Mouse (Mus musculus) embryonic facial prominence, embryonic 14.5 days (tissue): ENCODE data around the gene 4930402F06Rik. TPM values are rescaled to one million over a fixed set of nuclear protein-coding genes. Genes with fewer than 3 reads are reported as not detected.

Experiments
- ATAC-seq: fragments of 200-750 bp; cut with Nextera tagmentation; 2 replicates; pipeline ENCODE4 v1.8.0; 2017; ENCODE audit warnings: low read depth, moderate number of reproducible peaks, moderate TSS enrichment
- DNase-seq: peaks from one replicate; pipeline ENCODE4 v3.0.0-alpha.2; 2015; ENCODE audit warnings: low spot score
- H3K27ac ChIP-seq: fragments of 300-500 bp; sonication (generic); replicated peaks from 2 replicates; pipeline ENCODE4 v1.5.1; 2014; ENCODE audit warnings: low read depth, mild to moderate bottlenecking, low read length, moderate library complexity
- H3K27me3 ChIP-seq: fragments of 300-500 bp; sonication (generic); replicated peaks from 2 replicates; pipeline ENCODE4 v1.6.1; 2014; ENCODE audit warnings: low read length; ENCODE audit not compliant: control insufficient read depth, insufficient read depth
- H3K36me3 ChIP-seq: fragments of 300-500 bp; sonication (generic); 2 replicates; pipeline ENCODE4 v1.6.1; 2014; ENCODE audit warnings: low read length, mixed read lengths; ENCODE audit not compliant: control insufficient read depth, insufficient read depth
- H3K4me1 ChIP-seq: fragments of 300-500 bp; sonication (generic); 2 replicates; pipeline ENCODE4 v1.6.1; 2014; ENCODE audit warnings: antibody characterized with exemption, low read length; ENCODE audit not compliant: control insufficient read depth, insufficient read depth
- H3K4me2 ChIP-seq: fragments of 300-500 bp; sonication (generic); 2 replicates; pipeline ENCODE4 v1.6.1; 2014; ENCODE audit warnings: low read depth, mild to moderate bottlenecking, low read length, moderate library complexity, mixed read lengths
- H3K4me3 ChIP-seq: fragments of 300-500 bp; sonication (generic); 2 replicates; pipeline ENCODE4 v1.5.1; 2014; ENCODE audit warnings: low read depth, mild to moderate bottlenecking, low read length
- H3K9ac ChIP-seq: fragments of 300-500 bp; sonication (generic); 2 replicates; pipeline ENCODE4 v1.6.1; 2014; ENCODE audit warnings: low read depth, mild to moderate bottlenecking, low read length, moderate library complexity, mixed read lengths
- H3K9me3 ChIP-seq: fragments of 300-500 bp; sonication (generic); 2 replicates; pipeline ENCODE4 v1.6.1; 2016; ENCODE audit warnings: low read length; ENCODE audit not compliant: control insufficient read depth
- WGBS: fragments of 180-500 bp; shearing (Covaris S2); extraction: QIAGEN DNeasy Blood & Tissue Kit; methylation state at CpG from one replicate; pipeline ENCODE4 v1.1.7; 2014; 5-methylcytosine and 5-hydroxymethylcytosine counted together
- polyA plus RNA-seq: library from polyadenylated mRNA; unstranded; fragments of >200 nt; fragmentation: Nextera tagmentation; extraction: Ambion mirVana; gene quantifications from 2 replicates; pipeline ENCODE4 v1.2.1, GENCODE M21; 2014

The 4930402F06Rik gene
- polyA plus RNA-seq, 1 experiment from 2014 or later: not detected

DNA sequence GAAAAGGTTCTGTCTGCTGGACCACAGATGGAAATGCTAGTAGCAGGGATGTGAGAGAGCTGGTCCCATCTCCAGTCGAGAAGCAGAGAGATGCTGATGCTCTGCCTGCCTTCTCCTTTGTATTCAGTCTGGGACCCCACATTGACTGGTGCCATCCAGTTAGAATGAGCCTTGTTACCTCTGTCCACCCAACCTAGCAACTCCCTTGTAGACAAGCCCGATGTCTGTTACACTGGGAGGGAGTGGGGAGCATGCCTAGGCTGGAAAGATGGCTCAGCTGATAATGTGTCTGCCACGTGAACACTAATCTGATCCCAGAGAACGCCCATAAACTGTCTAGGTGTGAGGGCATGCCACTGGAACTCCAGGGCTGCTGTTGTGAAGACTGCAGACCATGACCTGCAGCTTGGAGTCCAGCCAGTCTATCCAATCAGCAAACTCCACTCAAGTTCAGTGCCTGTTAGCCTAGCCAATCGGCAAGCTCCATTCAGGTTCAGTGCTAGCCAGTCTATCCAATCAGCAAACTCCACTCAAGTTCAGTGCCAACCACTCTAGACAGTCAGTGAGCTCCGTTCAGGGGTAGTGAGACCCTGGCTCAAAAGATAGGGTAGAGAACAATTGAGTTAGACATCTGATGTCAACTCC, 1.3 kb upstream of the 4930402F06Rik start:
- Histone ChIP-seq H3K27ac (no peak overlapping the region), H3K4me1 (no peaks in the 10 kb centered on the region), H3K4me3 (no peak overlapping the region), H3K36me3 (no peaks in the 10 kb centered on the region), H3K27me3 (no peaks in the 10 kb centered on the region), H3K9ac (no peak overlapping the region), H3K4me2 (no peak overlapping the region), H3K9me3 (no peaks in the 10 kb centered on the region)
- WGBS: 68% methylated on average over 6 of the region's 6 CpGs
- DNase-seq (peak; percentile 11), ATAC-seq (no peak)

- Histone ChIP-seq H3K4me1 (no peaks in the 10 kb centered on the region), H3K4me3 (no peak overlapping the region), H3K9me3 (no peaks in the 10 kb centered on the region), H3K4me2 (no peak overlapping the region), H3K27ac (no peak overlapping the region), H3K9ac (no peak overlapping the region), H3K27me3 (no peaks in the 10 kb centered on the region), H3K36me3 (no peaks in the 10 kb centered on the region)
- ATAC-seq: peak; percentile 18; the same call in 1 of the 2 replicates
- DNase-seq: peak; percentile 71
- 52% methylated on average over 11 of the region's 11 CpGs for WGBS
These were observed 707 bp upstream of the 4930402F06Rik start for GRCm38 (mm10) chr2:35397590-35398173.

DNA sequence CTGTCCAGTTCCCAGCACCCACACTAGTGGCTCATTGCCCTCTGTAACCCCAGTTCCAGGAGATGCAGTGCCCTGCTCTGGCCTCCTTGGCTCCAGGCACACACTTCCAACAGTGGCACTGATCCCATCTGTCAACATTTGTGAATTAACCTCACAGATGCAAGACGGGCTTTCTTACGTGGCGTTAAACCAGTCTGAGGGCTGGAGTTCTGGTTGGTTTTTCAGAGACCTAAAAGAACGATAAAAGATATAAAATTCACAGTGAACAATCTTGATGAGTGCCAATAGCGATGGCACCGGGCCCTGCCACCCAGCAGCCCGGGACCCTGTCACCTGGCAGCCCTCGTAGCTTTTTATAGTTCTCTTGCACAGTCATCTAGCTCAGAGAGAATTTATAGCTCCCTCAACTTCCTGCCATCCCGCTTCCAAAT, 11.5 kb downstream of the 4930402F06Rik start:
- H3K9ac ChIP-seq: no peak overlapping the region
- 0 out of 2 replicates have a peak, but pooled peaks cover 6% of the 10 kb centered on the region for H3K9me3 ChIP-seq
- H3K4me3 ChIP-seq: no peak overlapping the region
- 76% methylated on average over 9 of the region's 9 CpGs for WGBS
- DNase-seq (no peak), ATAC-seq (no peak)
- H3K36me3 ChIP-seq: no peaks in the 10 kb centered on the region
- H3K27me3 ChIP-seq: no peaks in the 10 kb centered on the region
- H3K27ac ChIP-seq: no peak overlapping the region
- no peak overlapping the region for H3K4me2 ChIP-seq
- H3K4me1 ChIP-seq: no peaks in the 10 kb centered on the region

DNA sequence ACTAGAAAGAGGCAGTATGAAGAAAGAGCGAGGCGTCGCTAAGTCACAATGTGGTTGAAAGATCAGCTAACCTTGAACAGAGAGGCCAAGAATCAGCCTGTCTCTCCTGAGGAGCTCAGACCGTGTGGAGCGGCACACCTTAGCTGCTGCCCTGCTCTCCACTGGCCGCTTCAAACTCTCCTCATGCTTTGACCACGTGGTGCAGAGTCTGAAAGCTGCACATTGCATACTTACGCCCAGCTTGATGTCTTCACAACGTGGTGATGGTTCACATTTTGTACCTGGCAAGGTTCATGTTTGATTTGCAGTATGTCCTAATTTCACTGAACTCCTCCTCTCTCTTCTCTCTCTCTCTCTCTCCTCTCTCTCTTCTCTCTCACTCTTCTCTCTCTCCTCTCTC, 17.7 kb downstream of the 4930402F06Rik start:
- 64% methylated on average over 9 of the region's 9 CpGs for WGBS
- H3K4me1 ChIP-seq: no peaks in the 10 kb centered on the region
- H3K4me2 ChIP-seq: no peak overlapping the region
- no peaks in the 10 kb centered on the region for H3K27me3 ChIP-seq
- no peak overlapping the region for H3K27ac ChIP-seq
- no peaks in the 10 kb centered on the region for H3K9me3 ChIP-seq
- H3K36me3 ChIP-seq: no peaks in the 10 kb centered on the region
- ATAC-seq (no peak), DNase-seq (no peak)
- H3K4me3 ChIP-seq: no peak overlapping the region
- H3K9ac ChIP-seq: no peak overlapping the region

GRCm38 (mm10) chr2:35377600-35377999, 19.4 kb downstream of the 4930402F06Rik start:
- H3K9ac ChIP-seq: no peak overlapping the region
- DNase-seq (no peak), ATAC-seq (no peak)
- H3K4me2 ChIP-seq: no peak overlapping the region
- H3K27me3 ChIP-seq: no peaks in the 10 kb centered on the region
- 51% methylated on average over 6 of the region's 6 CpGs for WGBS
- H3K4me3 ChIP-seq: no peak overlapping the region
- no peak overlapping the region for H3K27ac ChIP-seq
- no peaks in the 10 kb centered on the region for H3K9me3 ChIP-seq
- H3K36me3 ChIP-seq: no peaks in the 10 kb centered on the region
- no peaks in the 10 kb centered on the region for H3K4me1 ChIP-seq

DNA sequence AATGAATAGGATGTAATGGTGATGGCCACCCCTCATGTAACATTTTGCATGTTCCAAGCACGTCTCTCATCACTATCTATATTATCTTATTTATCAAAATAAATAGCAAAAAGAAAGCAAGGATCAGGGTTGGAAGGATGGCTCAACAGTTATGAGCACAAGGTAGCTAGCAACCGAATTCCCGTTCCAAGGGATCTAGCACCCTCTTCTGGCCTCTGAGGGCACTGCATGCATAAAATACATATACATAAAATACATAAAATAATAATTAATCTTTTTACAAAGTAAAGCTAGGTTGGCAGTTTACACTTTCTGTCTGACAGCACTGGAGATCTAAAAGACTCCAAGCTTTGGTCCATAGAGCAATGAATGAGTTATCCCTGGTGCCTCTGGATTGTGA, 24.0 kb downstream of the 4930402F06Rik start:
- WGBS: 19% methylated on average over 3 of the region's 3 CpGs
- Histone ChIP-seq H3K4me3 (no peak overlapping the region), H3K27me3 (no peaks in the 10 kb centered on the region), H3K36me3 (no peaks in the 10 kb centered on the region), H3K9ac (no peak overlapping the region), H3K4me2 (no peak overlapping the region), H3K9me3 (no peaks in the 10 kb centered on the region), H3K27ac (no peak overlapping the region), H3K4me1 (no peaks in the 10 kb centered on the region)
- ATAC-seq: no peak
- DNase-seq: no peak

GRCm38 (mm10) chr2:35370686-35371085, 26.3 kb downstream of the 4930402F06Rik start:
- Histone ChIP-seq H3K27me3 (no peaks in the 10 kb centered on the region), H3K27ac (no peak overlapping the region), H3K36me3 (no peaks in the 10 kb centered on the region), H3K9me3 (no peaks in the 10 kb centered on the region), H3K9ac (no peak overlapping the region), H3K4me1 (no peaks in the 10 kb centered on the region), H3K4me2 (no peak overlapping the region), H3K4me3 (no peak overlapping the region)
- ATAC-seq (no peak), DNase-seq (no peak)

- Histone ChIP-seq H3K9me3 (peaks cover 5% of the 10 kb centered on the region; the same call in 1 of the 2 replicates), H3K4me1 (no peaks in the 10 kb centered on the region), H3K27me3 (no peaks in the 10 kb centered on the region), H3K9ac (no peak within 1 kb of the TSS), H3K4me2 (no peak within 1 kb of the TSS), H3K4me3 (no peak within 1 kb of the TSS), H3K36me3 (no peaks in the 10 kb centered on the region), H3K27ac (no peak within 1 kb of the TSS)
- no peak for ATAC-seq
- WGBS: 70% methylated on average over 2 of the region's 2 CpGs
- DNase-seq: no peak
These were observed 29.3 kb downstream of the 4930402F06Rik start, which contains the start of gene 4930568D16Rik for GRCm38 (mm10) chr2:35367629-35368028. 4930568D16Rik (minus strand) TSS chr2:35367729.

- no peak overlapping the region for H3K4me3 ChIP-seq
- WGBS: 51% methylated on average over 5 of the region's 5 CpGs
- DNase-seq (peak; percentile 79), ATAC-seq (no peak)
- no peak overlapping the region for H3K27ac ChIP-seq
- no peak overlapping the region for H3K4me2 ChIP-seq
- H3K4me1 ChIP-seq: no peaks in the 10 kb centered on the region
- H3K9me3 ChIP-seq: no peaks in the 10 kb centered on the region
- H3K36me3 ChIP-seq: no peaks in the 10 kb centered on the region
- no peaks in the 10 kb centered on the region for H3K27me3 ChIP-seq
- no peak overlapping the region for H3K9ac ChIP-seq
These were observed 47.8 kb downstream of the 4930402F06Rik start for GRCm38 (mm10) chr2:35349184-35349583.
